Mouse (Mus musculus) stomach, adult 2 months (tissue): Measurements from ENCODE around the gene Tomm40l. TPM values are rescaled to one million over a fixed set of nuclear protein-coding genes. Genes with fewer than 3 reads are reported as not detected.

ENCODE experiments used
- polyA plus RNA-seq: library from polyadenylated mRNA; depleted of rRNA; stranded (reverse); fragments of >200 nt; gene quantifications from 2 replicates; pipeline ENCODE4 v1.2.3, GENCODE M21; 2012; rRNA removed

The Tomm40l gene
- polyA plus RNA-seq = 20.4 and 21.3 TPM in 2 replicates

GRCm38 (mm10) chr1:171222238-171223155, at the start of gene Tomm40l:
Gene Tomm40l (minus strand): TSS chr1:171222514.

DNA sequence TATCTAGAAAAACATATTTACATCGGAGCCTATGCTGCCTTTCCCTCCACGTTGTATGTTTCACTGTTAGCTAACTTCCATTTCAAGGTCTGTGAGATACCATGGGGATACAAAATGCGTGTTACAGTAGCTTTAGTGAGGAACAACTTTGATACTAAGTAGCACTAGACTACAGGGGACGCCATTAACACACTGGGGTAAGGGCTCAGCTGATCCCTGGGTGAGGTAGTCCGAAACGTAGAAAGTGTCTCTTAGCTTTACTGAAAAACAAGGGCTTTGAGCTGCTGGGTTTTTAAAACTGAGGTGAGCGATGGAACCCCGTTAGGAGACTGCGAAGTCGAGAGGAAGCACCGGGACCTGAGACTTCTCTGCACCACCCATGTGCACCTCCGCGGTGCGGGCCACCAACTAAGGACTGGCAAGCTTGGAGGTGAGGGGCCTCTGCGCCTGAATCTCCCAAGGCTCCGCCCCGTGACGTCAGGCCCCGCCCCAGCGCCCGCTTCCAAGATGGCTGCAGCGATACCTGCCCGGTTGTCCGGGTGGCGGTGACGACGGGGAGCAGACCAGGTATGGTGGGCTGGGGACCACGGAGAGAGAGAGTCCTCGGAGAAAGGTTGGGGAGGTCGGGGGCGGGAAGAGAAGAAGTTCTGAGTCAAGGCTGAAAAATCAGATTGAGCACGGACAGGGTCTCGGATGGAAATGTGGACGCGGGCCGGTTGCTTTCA, 47.7 kb upstream of the Tomm40l start, which contains the start of gene B4galt3:
Gene B4galt3 (plus strand): TSS at position 481 of the 725 bp plus-strand sequence.

GRCm38 (mm10) chr1:171250680-171251593, 28.6 kb upstream of the Tomm40l start, which contains the start of gene Ndufs2:
Gene Ndufs2 (minus strand): TSS chr1:171251388.

DNA sequence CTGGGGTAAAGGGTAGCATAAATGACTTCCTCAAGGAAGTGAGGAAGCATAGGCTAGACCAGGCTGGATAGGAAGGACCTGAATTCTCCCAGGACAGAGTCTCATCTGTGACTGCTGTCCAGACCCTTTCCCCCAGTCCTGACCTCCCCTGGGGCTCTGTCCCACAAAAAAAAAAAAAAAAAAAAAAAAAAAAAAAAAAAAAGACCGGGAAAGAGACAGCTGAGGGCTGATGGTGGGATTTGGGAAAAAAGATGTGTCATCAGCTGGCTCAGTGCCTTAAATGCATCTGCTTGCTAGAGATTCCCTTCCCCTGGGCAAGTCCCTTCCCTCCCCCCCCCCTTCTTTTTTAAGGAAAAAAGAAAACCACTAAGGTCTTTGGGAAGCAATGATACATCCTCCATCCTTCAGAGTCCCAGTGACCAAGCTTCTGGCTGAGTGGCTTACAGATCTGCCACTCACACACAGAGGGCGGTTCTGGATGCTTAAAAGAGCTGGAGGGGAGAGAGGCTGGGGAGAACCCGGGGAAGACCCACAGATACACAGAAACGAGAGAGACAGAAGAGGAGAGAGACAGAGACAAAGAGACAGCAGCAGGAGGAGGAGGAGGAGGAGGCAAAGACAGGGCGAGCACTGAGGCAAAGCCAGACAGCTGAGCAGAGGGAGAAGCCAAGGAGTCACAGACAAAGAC, 27.7 kb upstream of the Tomm40l start, which contains the start of gene Adamts4:
Gene Adamts4 (plus strand): TSS at position 509 of the 688 bp plus-strand sequence.

GRCm38 (mm10) chr1:171234126-171234525, 11.8 kb upstream of the Tomm40l start, which contains the start of gene Fcer1g:
Gene Fcer1g (minus strand): TSS chr1:171234365.

DNA sequence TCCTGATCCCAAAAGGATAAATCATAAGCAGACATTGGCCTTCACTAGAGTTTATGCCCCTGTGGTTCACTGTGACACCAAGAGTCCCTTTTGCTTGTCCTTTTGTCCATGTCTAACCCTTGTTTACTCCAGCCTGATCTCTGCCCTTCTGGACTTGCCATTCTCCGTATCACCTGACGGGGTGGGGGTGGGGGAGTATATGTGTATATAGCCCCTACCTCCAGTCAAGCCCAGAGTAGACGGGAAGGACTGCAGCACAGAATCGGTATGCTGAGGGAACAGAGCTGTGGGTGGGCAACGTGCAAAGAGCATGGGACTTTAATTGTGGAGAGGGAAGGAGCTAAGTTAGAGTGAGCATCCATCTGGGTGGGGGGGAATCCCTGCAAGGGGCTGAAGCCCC, 2.5 kb upstream of the Tomm40l start, which contains the start of gene Apoa2:
Gene Apoa2 (plus strand): TSS at position 198 of the 400 bp plus-strand sequence.

DNA sequence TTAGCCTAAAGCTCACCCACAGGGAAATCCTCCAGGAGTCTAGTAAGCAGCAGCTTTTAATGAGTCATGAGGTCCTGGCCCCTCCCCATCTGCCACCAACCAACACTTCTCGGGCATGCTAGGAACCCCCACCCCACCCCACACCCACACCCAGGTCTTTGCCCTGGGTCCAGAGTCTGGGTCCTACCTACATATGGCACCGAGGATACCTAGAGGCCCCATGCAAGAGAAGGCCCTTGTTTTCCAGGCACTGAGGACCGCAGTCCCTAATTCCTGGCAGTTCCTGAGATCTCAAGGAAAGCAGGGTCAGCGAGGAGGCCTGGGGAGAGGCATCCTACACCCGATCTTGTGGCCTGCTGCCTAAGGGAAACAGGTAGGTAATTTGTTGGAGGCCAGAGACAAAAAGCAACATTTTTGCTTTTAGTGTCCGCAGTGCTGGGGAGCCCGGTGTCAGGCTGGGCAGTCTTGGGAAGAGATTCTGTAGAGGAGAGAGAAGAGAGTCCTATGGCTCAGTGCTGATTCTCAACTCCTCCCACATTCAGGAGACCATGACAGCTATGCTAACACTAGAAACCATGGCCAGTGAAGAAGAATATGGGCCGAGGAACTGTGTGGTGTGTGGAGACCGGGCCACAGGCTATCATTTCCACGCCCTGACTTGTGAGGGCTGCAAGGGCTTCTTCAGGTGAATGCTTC, 8.4 kb downstream of the Tomm40l start, which contains the start of gene Nr1i3:
Gene Nr1i3 (plus strand): TSS at position 170 of the 696 bp plus-strand sequence.

DNA sequence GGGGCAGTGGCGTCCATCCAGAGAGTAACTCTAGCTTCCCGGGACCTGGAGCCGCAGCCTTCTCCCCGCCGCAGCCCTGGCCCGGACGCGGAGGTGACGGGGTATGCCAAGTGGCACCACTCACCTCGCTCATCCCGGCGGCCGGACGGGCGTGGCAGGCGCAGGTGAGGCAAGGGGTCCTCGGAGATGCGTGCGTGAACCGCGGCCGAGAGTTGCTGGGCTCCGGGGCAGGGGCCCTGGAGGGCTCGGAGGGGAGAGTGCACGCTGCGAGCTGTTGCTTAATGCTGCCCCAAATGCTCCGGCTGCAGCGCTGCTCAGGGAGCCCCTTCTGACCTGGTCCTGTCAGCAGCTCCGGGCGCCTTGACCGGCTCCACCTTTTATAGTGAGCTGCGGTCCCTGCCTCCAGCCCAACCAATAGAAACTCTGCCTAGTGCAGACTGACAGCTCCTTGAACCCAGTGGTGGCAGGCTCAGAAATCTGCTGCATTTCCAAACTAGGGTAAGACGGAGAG, 26.4 kb downstream of the Tomm40l start, which contains the start of gene Pcp4l1:
Gene Pcp4l1 (minus strand): TSS at position 382 of the 511 bp plus-strand sequence.

Other genes with a start within 250 kb of the Tomm40l start
- 2.5 and 3.3 TPM in 2 replicates for gene Fcgr2b, start 246.0 kb downstream of the Tomm40l start, polyA plus RNA-seq
- gene Fcgr4, start 203.6 kb downstream of the Tomm40l start, polyA plus RNA-seq = 0.30 and 0.38 TPM in 2 replicates
- gene Fcgr3, start 157.6 kb downstream of the Tomm40l start, polyA plus RNA-seq = 3.2 and 4.2 TPM in 2 replicates
- 1.2 and 1.4 TPM in 2 replicates for gene Cfap126, start 108.6 kb downstream of the Tomm40l start, polyA plus RNA-seq
- gene Sdhc, start 71.9 kb downstream of the Tomm40l start, polyA plus RNA-seq = 87.8 and 99.3 TPM in 2 replicates
- gene Mpz, start 71.8 kb downstream of the Tomm40l start, polyA plus RNA-seq = 0.87 and 1.1 TPM in 2 replicates
- 41.3 and 54.6 TPM in 2 replicates for gene Pcp4l1, start 26.2 kb downstream of the Tomm40l start, polyA plus RNA-seq
- 0.04 and 0.11 TPM in 2 replicates for gene Nr1i3, start 8.5 kb downstream of the Tomm40l start, polyA plus RNA-seq
- gene Apoa2, start 2.5 kb upstream of the Tomm40l start, polyA plus RNA-seq = 0.42 and 1.5 TPM in 2 replicates
- 16.4 and 22.5 TPM in 2 replicates for gene Fcer1g, start 11.9 kb upstream of the Tomm40l start, polyA plus RNA-seq
- 2.8 and 2.9 TPM in 2 replicates for gene Adamts4, start 27.9 kb upstream of the Tomm40l start, polyA plus RNA-seq
- gene Ndufs2, start 28.9 kb upstream of the Tomm40l start, polyA plus RNA-seq = 62.4 and 62.6 TPM in 2 replicates
- gene B4galt3, start 47.8 kb upstream of the Tomm40l start, polyA plus RNA-seq = 40.4 and 47.1 TPM in 2 replicates
- gene Ppox, start 58.7 kb upstream of the Tomm40l start, polyA plus RNA-seq = 16.4 and 17.4 TPM in 2 replicates
- gene Usp21, start 65.5 kb upstream of the Tomm40l start, polyA plus RNA-seq = 19.0 and 19.2 TPM in 2 replicates
- 8.7 and 9.2 TPM in 2 replicates for gene Ufc1, start 72.5 kb upstream of the Tomm40l start, polyA plus RNA-seq
- 16.3 and 18.4 TPM in 2 replicates for gene Dedd, start 106.6 kb upstream of the Tomm40l start, polyA plus RNA-seq
- 39.2 and 41.0 TPM in 2 replicates for gene Nit1, start 123.1 kb upstream of the Tomm40l start, polyA plus RNA-seq
- 1.2 and 1.9 TPM in 2 replicates for gene Pfdn2, start 123.2 kb upstream of the Tomm40l start, polyA plus RNA-seq
- gene Klhdc9, start 138.3 kb upstream of the Tomm40l start, polyA plus RNA-seq = 0.18 and 0.57 TPM in 2 replicates
- gene Nectin4, start 147.6 kb upstream of the Tomm40l start, polyA plus RNA-seq = 10.8 and 11.6 TPM in 2 replicates
- 1.1 and 1.5 TPM in 2 replicates for gene Arhgap30, start 166.4 kb upstream of the Tomm40l start, polyA plus RNA-seq
- 35.3 and 39.4 TPM in 2 replicates for gene Usf1, start 188.8 kb upstream of the Tomm40l start, polyA plus RNA-seq
- 26.3 and 54.4 TPM in 2 replicates for gene Tstd1, start 196.4 kb upstream of the Tomm40l start, polyA plus RNA-seq
- gene F11r, start 215.0 kb upstream of the Tomm40l start, polyA plus RNA-seq = 43.0 and 50.4 TPM in 2 replicates